Comparison of ENCODE assay signal across 8 mouse cellular contexts in the genomic region with DNA sequence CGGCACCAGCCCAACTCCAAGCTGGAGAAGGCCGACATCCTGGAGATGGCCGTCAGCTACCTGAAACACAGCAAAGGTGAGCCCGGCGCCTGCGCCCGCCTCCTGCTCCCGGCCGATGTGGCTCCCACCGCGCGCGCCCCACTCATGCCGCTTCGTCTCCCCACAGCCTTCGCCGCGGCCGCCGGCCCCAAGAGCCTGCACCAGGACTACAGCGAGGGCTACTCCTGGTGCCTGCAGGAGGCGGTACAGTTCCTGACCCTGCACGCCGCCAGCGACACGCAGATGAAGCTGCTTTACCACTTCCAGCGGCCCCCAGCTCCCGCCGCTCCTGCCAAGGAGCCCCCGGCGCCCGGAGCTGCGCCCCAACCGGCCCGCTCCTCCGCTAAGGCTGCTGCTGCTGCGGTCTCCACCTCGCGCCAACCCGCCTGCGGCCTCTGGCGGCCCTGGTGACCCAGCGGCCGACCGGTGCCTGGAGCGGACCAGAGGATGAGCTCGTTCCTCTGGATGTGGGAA. TPM values are rescaled to one million over a fixed set of nuclear protein-coding genes. Genes with fewer than 3 reads are reported as not detected.
DNase-seq lines count a peak whose midpoint lies in the region; ATAC-seq and TF ChIP-seq lines count a peak whose summit lies in the region.

No protein-coding gene starts in this region.

- no peak for DNase-seq in left cerebral cortex, adult 2 months (ENCODE audit: extremely low spot score in 1 of 2, low spot score in 2 of 2)
- no peak for DNase-seq in left cerebral cortex, adult 11 months (ENCODE audit: low spot score)
- peak; percentile 52 to 53 for DNase-seq in adrenal gland, postnatal 36 days
- DNase-seq in urinary bladder, postnatal 25 days (ENCODE audit: low spot score), result no peak

- no peaks in the 10 kb centered on the region for H3K36me3 ChIP-seq in forebrain, embryonic 15.5 days
- H3K36me3 ChIP-seq in intestine, embryonic 16.5 days (ENCODE audit: control insufficient read depth, insufficient read depth, low read length), result no peaks in the 10 kb centered on the region
- H3K36me3 ChIP-seq in stomach, embryonic 16.5 days (ENCODE audit: control insufficient read depth, insufficient read depth, low read length), result no peaks in the 10 kb centered on the region

- peak overlapping the region; percentile 86 for H3K4me3 ChIP-seq in left cerebral cortex, adult 2 months
- H3K4me3 ChIP-seq in forebrain, embryonic 15.5 days, result peak overlapping the region; percentile 82
- peak overlapping the region; percentile 50 for H3K4me3 ChIP-seq in intestine, embryonic 16.5 days (ENCODE audit: low read length)
- H3K4me3 ChIP-seq in stomach, embryonic 16.5 days (replicated peaks; ENCODE audit: low read length), result peak overlapping the region; percentile 45

- H3K4me2 ChIP-seq in forebrain, embryonic 15.5 days (replicated peaks), result peak overlapping the region; percentile 84
- H3K4me2 ChIP-seq in intestine, embryonic 16.5 days (ENCODE audit: low read depth, low read length), result peak overlapping the region; percentile 86
- peak overlapping the region; percentile 73 for H3K4me2 ChIP-seq in stomach, embryonic 16.5 days (ENCODE audit: low read depth, low read length)

- ATAC-seq in forebrain, embryonic 15.5 days (replicated peaks), result no peak
- no peak for ATAC-seq in intestine, embryonic 16.5 days
- peak; percentile 20; the same call in 1 of the 2 replicates for ATAC-seq in megakaryocyte progenitor cell, adult 5-6 weeks (replicated peaks; ENCODE audit: poor library complexity)
- no peak for ATAC-seq in stomach, embryonic 16.5 days (ENCODE audit: insufficient read depth, low FRiP score)

- peak; percentile 6; the same call in 1 of the 2 replicates for TF ChIP-seq CTCF in left cerebral cortex, adult 2 months (IDR thresholded peaks at IDR 0.05)

- under 1% methylated on average over 47 of the region's 47 CpGs for WGBS in forebrain, embryonic 15.5 days
- under 1% methylated on average over 47 of the region's 47 CpGs for WGBS in intestine, embryonic 16.5 days
- WGBS in stomach, embryonic 16.5 days, result under 1% methylated on average over 47 of the region's 47 CpGs

- H3K27ac ChIP-seq in left cerebral cortex, adult 2 months, result peak overlapping the region; percentile 98
- peak overlapping the region; percentile 96 for H3K27ac ChIP-seq in forebrain, embryonic 15.5 days (replicated peaks)
- H3K27ac ChIP-seq in intestine, embryonic 16.5 days (ENCODE audit: low read length), result no peak overlapping the region
- H3K27ac ChIP-seq in stomach, embryonic 16.5 days (ENCODE audit: low read length), result no peak overlapping the region

- 0 out of 2 replicates have a peak, but pooled peaks cover 3% of the 10 kb centered on the region for H3K27me3 ChIP-seq in forebrain, embryonic 15.5 days
- H3K27me3 ChIP-seq in intestine, embryonic 16.5 days (replicated peaks; ENCODE audit: control insufficient read depth, insufficient read depth, low read length), result peaks cover 65% of the 10 kb centered on the region
- H3K27me3 ChIP-seq in stomach, embryonic 16.5 days (ENCODE audit: control insufficient read depth, insufficient read depth, low read length), result peaks cover 63% of the 10 kb centered on the region

- H3K9me3 ChIP-seq in forebrain, embryonic 15.5 days, result no peaks in the 10 kb centered on the region
- H3K9me3 ChIP-seq in intestine, embryonic 16.5 days (ENCODE audit: control insufficient read depth, low read length), result no peaks in the 10 kb centered on the region
- no peaks in the 10 kb centered on the region for H3K9me3 ChIP-seq in stomach, embryonic 16.5 days (replicated peaks; ENCODE audit: control insufficient read depth, low read length)

- H3K4me1 ChIP-seq in forebrain, embryonic 15.5 days, result peaks cover 85% of the 10 kb centered on the region
- peaks cover 48% of the 10 kb centered on the region for H3K4me1 ChIP-seq in intestine, embryonic 16.5 days (ENCODE audit: control insufficient read depth, insufficient read depth, low read length)
- H3K4me1 ChIP-seq in stomach, embryonic 16.5 days (ENCODE audit: control insufficient read depth, insufficient read depth, low read length), result peaks cover 49% of the 10 kb centered on the region

- H3K9ac ChIP-seq in forebrain, embryonic 15.5 days (replicated peaks), result peak overlapping the region; percentile 83
- H3K9ac ChIP-seq in intestine, embryonic 16.5 days (ENCODE audit: low read depth, low read length), result peak overlapping the region; percentile 50
- H3K9ac ChIP-seq in stomach, embryonic 16.5 days (ENCODE audit: low read length), result peak overlapping the region; percentile 51

- intact Hi-C loops in left cerebral cortex, adult 2 months (cut with DNase I), result loop anchor here (5.0 to 10.0 kb wide), 2 partner anchors 84 to 806 kb away; no protein-coding TSS in a partner anchor

RNA-seq across cellular contexts. Expression of gene Hes5, which starts 0.6 kb away (rescaled TPM):
- 10 to 100 TPM; 22.3 to 25.3 TPM for total RNA-seq in left cerebral cortex, adult 2 months (2021)
- total RNA-seq in adrenal gland, postnatal 36 days (2021), result not detected
- polyA plus RNA-seq in forebrain, embryonic 15.5 days (2015; fragmentation: Nextera tagmentation; extraction: Ambion mirVana), result 125 and 127 TPM in 2 replicates
- polyA plus RNA-seq in intestine, embryonic 16.5 days (2015; fragmentation: Nextera tagmentation; extraction: Ambion mirVana), result 1.3 and 1.4 TPM in 2 replicates
- 0.64 and 0.67 TPM in 2 replicates for total RNA-seq in megakaryocyte progenitor cell, adult 5-6 weeks (2015)
- total RNA-seq in megakaryocyte progenitor cell, adult 5-6 weeks (2017), result 0.24 and 4.5 TPM in 2 replicates
- polyA plus RNA-seq in stomach, embryonic 16.5 days (2015; fragmentation: Nextera tagmentation; extraction: Ambion mirVana), result 0.59 and 1.0 TPM in 2 replicates

RNA-seq across cellular contexts. Expression of gene Pank4, which starts 2.6 kb away (rescaled TPM):
- total RNA-seq in left cerebral cortex, adult 2 months (2021), result 10 to 100 TPM; 45.1 to 45.5 TPM
- total RNA-seq in adrenal gland, postnatal 36 days (2021), result 10 to 100 TPM; 24.1 to 35.9 TPM
- polyA plus RNA-seq in forebrain, embryonic 15.5 days (2015; fragmentation: Nextera tagmentation; extraction: Ambion mirVana), result 43.5 and 48.9 TPM in 2 replicates
- 32.4 and 34.2 TPM in 2 replicates for polyA plus RNA-seq in intestine, embryonic 16.5 days (2015; fragmentation: Nextera tagmentation; extraction: Ambion mirVana)
- 28.0 and 43.9 TPM in 2 replicates for total RNA-seq in megakaryocyte progenitor cell, adult 5-6 weeks (2015)
- 24.6 and 24.8 TPM in 2 replicates for total RNA-seq in megakaryocyte progenitor cell, adult 5-6 weeks (2017)
- polyA plus RNA-seq in stomach, embryonic 16.5 days (2015; fragmentation: Nextera tagmentation; extraction: Ambion mirVana), result 40.6 and 40.8 TPM in 2 replicates

RNA-seq across cellular contexts. Expression of gene Tnfrsf14, which starts 32.9 kb away (rescaled TPM):
- 1 to 10 TPM; 1.3 to 1.5 TPM for total RNA-seq in left cerebral cortex, adult 2 months (2021)
- total RNA-seq in adrenal gland, postnatal 36 days (2021), result 1 to 10 TPM; 6.7 to 7.2 TPM
- 0.36 TPM in 1 of 2 replicates, not detected in the other for polyA plus RNA-seq in forebrain, embryonic 15.5 days (2015; fragmentation: Nextera tagmentation; extraction: Ambion mirVana)
- polyA plus RNA-seq in intestine, embryonic 16.5 days (2015; fragmentation: Nextera tagmentation; extraction: Ambion mirVana), result 2.3 and 3.5 TPM in 2 replicates
- total RNA-seq in megakaryocyte progenitor cell, adult 5-6 weeks (2015), result 68.4 and 89.8 TPM in 2 replicates
- total RNA-seq in megakaryocyte progenitor cell, adult 5-6 weeks (2017), result 58.3 and 68.2 TPM in 2 replicates
- polyA plus RNA-seq in stomach, embryonic 16.5 days (2015; fragmentation: Nextera tagmentation; extraction: Ambion mirVana), result 4.3 and 4.6 TPM in 2 replicates

Comparison
In these comparisons a context has a peak if more than half of its experiments do, and no peak if none do; other contexts are left out.
1. DNase-seq: peak in adrenal gland, postnatal 36 days (2 of 2); none in left cerebral cortex, adult 2 months (0 of 2), left cerebral cortex, adult 11 months (single experiment) and urinary bladder, postnatal 25 days (single experiment).
2. H3K27ac ChIP-seq: peak in left cerebral cortex, adult 2 months (single experiment) and forebrain, embryonic 15.5 days (single experiment); none in intestine, embryonic 16.5 days (single experiment) and stomach, embryonic 16.5 days (single experiment).
3. RNA of gene Hes5, which starts 0.6 kb away (total RNA-seq): 22.3 to 25.3 TPM in left cerebral cortex, adult 2 months; 0.24 to 4.5 TPM in megakaryocyte progenitor cell, adult 5-6 weeks and not detected in adrenal gland, postnatal 36 days; every median in the first group is over 4 times any median in the second.
4. RNA of gene Tnfrsf14, which starts 32.9 kb away (total RNA-seq): 58.3 to 89.8 TPM in megakaryocyte progenitor cell, adult 5-6 weeks; 6.7 to 7.2 TPM in adrenal gland, postnatal 36 days and 1.3 to 1.5 TPM in left cerebral cortex, adult 2 months; every median in the first group is over 4 times any median in the second.
5. Peak in every context shown above with its lines, with median percentiles within 50 percentile points of each other: H3K4me3 ChIP-seq, H3K4me2 ChIP-seq and H3K9ac ChIP-seq.